Mouse (Mus musculus) frontal cortex, postnatal 36 days (tissue): ENCODE results near the gene Klhdc8b.

Experiments used
- DNase-seq, 2 experiments: peaks; one replicate each; pipeline ENCODE4 v3.0.0; 2022; ENCODE audit warnings: low spot score in 2 of 2

The Klhdc8b gene

GRCm38 (mm10) chr9:108451519-108452160, 9.7 kb downstream of the Klhdc8b start:
- no peak for DNase-seq

- no peak for DNase-seq
These were observed 10.2 kb downstream of the Klhdc8b start for GRCm38 (mm10) chr9:108451170-108451493.

- peak in 1 of 2 experiments; percentile 56 for DNase-seq
These were observed 10.8 kb downstream of the Klhdc8b start for GRCm38 (mm10) chr9:108450292-108451169.

GRCm38 (mm10) chr9:108449860-108450259, 11.5 kb downstream of the Klhdc8b start:
- DNase-seq, result peak in 1 of 2 experiments; percentile 69

GRCm38 (mm10) chr9:108445125-108445524, 16.3 kb downstream of the Klhdc8b start:
- DNase-seq, result no peak

- peak in 1 of 2 experiments; percentile 81 for DNase-seq
These were observed 20.0 kb downstream of the Klhdc8b start for GRCm38 (mm10) chr9:108441236-108441919.

- DNase-seq, result peak in 1 of 2 experiments; percentile 53
These were observed 20.9 kb downstream of the Klhdc8b start for GRCm38 (mm10) chr9:108440485-108440884.

- DNase-seq, result peak in 1 of 2 experiments; percentile 20
These were observed 22.2 kb downstream of the Klhdc8b start for GRCm38 (mm10) chr9:108439176-108439575.

GRCm38 (mm10) chr9:108436182-108436581, 25.2 kb downstream of the Klhdc8b start, which contains the start of gene BC048562:
Gene BC048562, plus strand, starts transcription at chr9:108436482.
- DNase-seq, result no peak

- no peak for DNase-seq
These were observed 29.8 kb downstream of the Klhdc8b start for GRCm38 (mm10) chr9:108431431-108432067.

GRCm38 (mm10) chr9:108428384-108428783, 33.0 kb downstream of the Klhdc8b start, which contains the start of gene Ccdc36:
Gene Ccdc36, minus strand, starts transcription at chr9:108428484.
- no peak for DNase-seq

- DNase-seq, result peak in 1 of 2 experiments; percentile 41
These were observed 49.2 kb downstream of the Klhdc8b start for GRCm38 (mm10) chr9:108412221-108412620.

GRCm38 (mm10) chr9:108411381-108411942, 49.9 kb downstream of the Klhdc8b start:
- DNase-seq, result peak; percentile 68 to 80

GRCm38 (mm10) chr9:108409535-108409934, 51.8 kb downstream of the Klhdc8b start:
- no peak for DNase-seq

GRCm38 (mm10) chr9:108404451-108404850, 56.9 kb downstream of the Klhdc8b start:
- DNase-seq, result no peak

- peak; percentile 55 to 64 for DNase-seq
These were observed 58.3 kb downstream of the Klhdc8b start for GRCm38 (mm10) chr9:108403081-108403480.

- peak; percentile 58 to 84 for DNase-seq
These were observed 60.0 kb downstream of the Klhdc8b start for GRCm38 (mm10) chr9:108401186-108401960.

- DNase-seq, result no peak
These were observed 63.1 kb downstream of the Klhdc8b start for GRCm38 (mm10) chr9:108398324-108398723.
